Mouse (Mus musculus) bone marrow, adult 2 months (tissue): ENCODE results near the gene Prl. TPM values are rescaled to one million over a fixed set of nuclear protein-coding genes. Genes with fewer than 3 reads are reported as not detected.

Experiments used
- H3K27ac ChIP-seq: fragments of 200-500 bp; 2 replicates; pipeline ENCODE4 v1.5.1; 2012; ENCODE audit warnings: low read depth, mild to moderate bottlenecking, control low read depth, inconsistent platforms, low read length; ENCODE audit not compliant: control insufficient read depth, poor library complexity, insufficient read depth
- H3K4me1 ChIP-seq: fragments of 200-500 bp; 2 replicates; pipeline ENCODE4 v1.6.1; 2011; ENCODE audit warnings: low read length; ENCODE audit not compliant: control insufficient read depth, insufficient read depth
- H3K4me3 ChIP-seq: fragments of 200-500 bp; replicated peaks from 2 replicates; pipeline ENCODE3; 2011; ENCODE audit warnings: mild to moderate bottlenecking, low read depth, low read length, control low read depth; ENCODE audit not compliant: control insufficient read depth
- CTCF ChIP-seq: fragments of 200-500 bp; IDR thresholded peaks from 2 replicates; pipeline ENCODE4 v1.5.1; 2011; ENCODE audit warnings: low read length, control low read depth; ENCODE audit not compliant: control insufficient read depth, insufficient read depth
- POLR2A ChIP-seq: fragments of 200-500 bp; IDR thresholded peaks from 2 replicates; pipeline ENCODE4 v1.6.1; 2011; ENCODE audit warnings: low read depth, mild to moderate bottlenecking, control low read depth, low read length, borderline replicate concordance; ENCODE audit not compliant: control insufficient read depth
- WGBS: fragments of 180-500 bp; shearing (Covaris S2); methylation state at CpG from one replicate; pipeline ENCODE4 v1.1.7; 2018; 5-methylcytosine and 5-hydroxymethylcytosine counted together
- polyA plus RNA-seq: library from polyadenylated mRNA; stranded (reverse); fragments of >200 nt; gene quantifications from 2 replicates; pipeline ENCODE4 v1.2.4, GENCODE M21; 2011; ENCODE audit warnings: low replicate concordance; ENCODE audit not compliant: missing spikeins, insufficient read depth, insufficient read length

Gene Prl
- 2.1 TPM in 1 of 2 replicates, not detected in the other for polyA plus RNA-seq

- WGBS = 74% methylated on average over 1 of the region's 1 CpGs
- H3K27ac ChIP-seq = no peak within 1 kb of the TSS
- no peak for TF ChIP-seq CTCF
- TF ChIP-seq POLR2A = no peak
- no peak within 1 kb of the TSS for H3K4me3 ChIP-seq
- no peaks in the 10 kb centered on the region for H3K4me1 ChIP-seq
These were observed at the start of gene Prl for GRCm38 (mm10) chr13:27057270-27057669. TSS of gene Prl (plus strand) at chr13:27057570.

DNA sequence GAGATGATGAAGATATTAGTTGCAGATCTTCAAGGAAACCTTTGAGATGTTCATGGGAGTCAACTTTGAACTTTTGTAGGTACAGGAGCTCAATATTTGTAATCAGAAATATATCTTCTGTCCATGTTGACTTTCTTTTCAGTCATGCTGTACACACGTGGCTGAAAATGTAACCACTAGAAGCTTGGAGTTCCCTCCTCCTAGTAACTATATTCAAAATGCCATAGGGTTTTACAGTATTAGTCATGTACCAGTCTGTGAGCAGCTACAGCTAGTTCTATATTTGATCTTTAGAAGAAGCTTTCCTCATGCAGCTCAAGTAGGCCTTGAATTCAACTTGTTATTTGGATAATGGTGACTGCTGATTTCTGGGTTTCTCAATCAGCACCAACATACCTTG, 30.8 kb upstream of the Prl start:
- Histone ChIP-seq H3K4me3 (no peak overlapping the region), H3K27ac (no peak overlapping the region), H3K4me1 (no peaks in the 10 kb centered on the region)
- WGBS = 68% methylated on average over 1 of the region's 1 CpGs
- TF ChIP-seq POLR2A = no peak
- no peak for TF ChIP-seq CTCF

DNA sequence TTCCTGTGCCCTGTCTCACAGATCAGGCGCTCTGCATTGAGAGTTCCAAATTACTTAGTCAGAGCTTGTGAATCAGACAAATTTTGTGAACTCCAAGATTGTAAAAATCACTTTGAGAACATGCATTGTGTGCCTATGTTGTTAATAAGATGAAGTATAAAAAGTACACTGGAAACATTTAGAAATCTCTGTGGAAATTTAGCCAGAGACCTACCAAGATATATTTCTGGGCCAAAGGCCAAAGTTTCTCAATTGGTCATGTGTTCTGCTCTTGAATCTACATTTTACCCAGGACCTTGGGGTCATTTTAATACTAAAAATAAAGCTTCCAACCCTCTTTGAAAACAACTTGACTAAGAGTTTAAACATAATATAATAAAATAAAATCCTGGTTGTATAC, 30.0 kb upstream of the Prl start:
- H3K4me3 ChIP-seq = no peak overlapping the region
- WGBS = 74% methylated on average over 1 of the region's 1 CpGs
- TF ChIP-seq CTCF = no peak
- TF ChIP-seq POLR2A = no peak
- no peak overlapping the region for H3K27ac ChIP-seq
- H3K4me1 ChIP-seq = no peaks in the 10 kb centered on the region

DNA sequence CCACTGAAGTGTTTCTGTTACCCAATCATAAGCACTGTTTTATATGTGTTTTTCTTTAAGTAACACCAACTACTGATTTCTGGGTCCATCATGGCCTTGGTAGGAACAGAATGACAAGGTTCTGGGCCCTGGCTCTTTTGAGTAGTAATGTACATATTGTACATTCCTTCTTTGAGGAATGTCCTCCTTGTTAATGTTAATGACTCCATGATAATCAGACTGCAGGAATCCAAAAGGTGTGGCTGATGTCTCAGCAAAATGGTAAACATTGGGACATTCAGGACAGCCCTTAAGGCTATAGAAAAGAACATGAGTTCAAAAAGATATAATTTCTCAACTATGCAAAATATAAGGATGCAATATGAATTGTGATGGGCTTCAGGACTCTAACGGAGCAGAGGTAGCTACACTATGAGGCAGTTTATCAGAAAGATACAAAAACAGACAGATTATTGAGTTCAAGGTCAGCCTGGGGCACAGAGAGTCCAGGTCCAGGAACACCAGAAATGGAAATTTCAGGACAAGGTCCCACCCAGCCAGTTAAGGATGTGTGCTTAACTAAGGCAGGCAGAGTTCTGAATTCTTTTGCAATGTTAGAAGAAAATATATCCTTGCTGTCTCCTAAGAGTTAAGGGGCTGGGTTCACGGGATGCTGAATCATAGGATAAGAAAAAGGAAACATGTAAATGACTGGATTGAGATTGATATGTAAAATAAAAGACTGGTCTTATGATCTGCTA, 28.7 kb upstream of the Prl start:
- H3K4me1 ChIP-seq = no peaks in the 10 kb centered on the region
- WGBS = 68% methylated on average over 2 of the region's 2 CpGs
- no peak overlapping the region for H3K27ac ChIP-seq
- no peak overlapping the region for H3K4me3 ChIP-seq
- TF ChIP-seq POLR2A (no peak), CTCF (no peak)

GRCm38 (mm10) chr13:27031101-27031852, 26.1 kb upstream of the Prl start:
- no peak overlapping the region for H3K4me3 ChIP-seq
- no peak overlapping the region for H3K27ac ChIP-seq
- no peaks in the 10 kb centered on the region for H3K4me1 ChIP-seq
- WGBS = 56% methylated on average over 4 of the region's 4 CpGs
- TF ChIP-seq CTCF = no peak
- TF ChIP-seq POLR2A = no peak

DNA sequence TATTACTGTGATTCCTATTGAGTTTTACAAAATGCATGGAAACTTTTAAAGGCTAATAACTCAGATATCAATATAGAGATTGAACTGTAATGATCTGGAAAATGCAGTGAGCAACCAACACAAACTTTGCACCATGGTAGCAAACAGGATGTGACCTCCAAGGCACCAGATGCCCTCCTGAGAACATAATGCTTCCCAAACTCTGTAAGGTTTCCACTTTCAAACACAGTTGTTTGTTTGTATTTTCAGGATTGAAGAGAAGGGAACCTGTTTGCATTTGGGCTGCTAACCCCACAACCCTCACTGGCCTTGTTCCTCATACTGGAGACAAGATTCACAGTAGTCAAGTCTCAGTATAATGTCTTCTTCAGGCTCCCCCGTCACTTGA, 25.5 kb upstream of the Prl start:
- WGBS = 79% methylated on average over 1 of the region's 1 CpGs
- TF ChIP-seq POLR2A (no peak), CTCF (no peak)
- H3K27ac ChIP-seq = no peak overlapping the region
- no peaks in the 10 kb centered on the region for H3K4me1 ChIP-seq
- no peak overlapping the region for H3K4me3 ChIP-seq

GRCm38 (mm10) chr13:27032998-27033397, 24.4 kb upstream of the Prl start:
- TF ChIP-seq CTCF (no peak), POLR2A (no peak)
- WGBS = 78% methylated on average over 2 of the region's 2 CpGs
- Histone ChIP-seq H3K4me1 (no peaks in the 10 kb centered on the region), H3K27ac (no peak overlapping the region), H3K4me3 (no peak overlapping the region)

- WGBS = 71% methylated on average over 2 of the region's 2 CpGs
- H3K27ac ChIP-seq = no peak overlapping the region
- TF ChIP-seq CTCF = no peak
- no peak for TF ChIP-seq POLR2A
- H3K4me1 ChIP-seq = no peaks in the 10 kb centered on the region
- no peak overlapping the region for H3K4me3 ChIP-seq
These were observed 15.2 kb upstream of the Prl start for GRCm38 (mm10) chr13:27042185-27042584.
